Mouse (Mus musculus) hematopoietic stem cell, adult 5-6 weeks (primary cell): ENCODE measurements at regions not wholly inside any gene's neighbourhood (a gene's known extent, or its start where the extent isn't known, plus 50 kb on each side); places are given as distances from the start of the nearest gene placed in this dataset.

Experiments
- ATAC-seq, 2 experiments: fragments of 125-278 bp in 1 of 2; replicated peaks in 1 of 2; 2 replicates each; pipeline ENCODE4 v1.8.0; 2016 to 2017; ENCODE audit warnings: inconsistent platforms in 2 of 2, mild to moderate bottlenecking in 2 of 2, moderate number of reproducible peaks in 2 of 2, low read depth in 1 of 2, moderate TSS enrichment in 1 of 2; ENCODE audit not compliant: low FRiP score in 2 of 2, poor library complexity in 2 of 2, severe bottlenecking in 2 of 2, insufficient read depth in 1 of 2, low TSS enrichment in 1 of 2

DNA sequence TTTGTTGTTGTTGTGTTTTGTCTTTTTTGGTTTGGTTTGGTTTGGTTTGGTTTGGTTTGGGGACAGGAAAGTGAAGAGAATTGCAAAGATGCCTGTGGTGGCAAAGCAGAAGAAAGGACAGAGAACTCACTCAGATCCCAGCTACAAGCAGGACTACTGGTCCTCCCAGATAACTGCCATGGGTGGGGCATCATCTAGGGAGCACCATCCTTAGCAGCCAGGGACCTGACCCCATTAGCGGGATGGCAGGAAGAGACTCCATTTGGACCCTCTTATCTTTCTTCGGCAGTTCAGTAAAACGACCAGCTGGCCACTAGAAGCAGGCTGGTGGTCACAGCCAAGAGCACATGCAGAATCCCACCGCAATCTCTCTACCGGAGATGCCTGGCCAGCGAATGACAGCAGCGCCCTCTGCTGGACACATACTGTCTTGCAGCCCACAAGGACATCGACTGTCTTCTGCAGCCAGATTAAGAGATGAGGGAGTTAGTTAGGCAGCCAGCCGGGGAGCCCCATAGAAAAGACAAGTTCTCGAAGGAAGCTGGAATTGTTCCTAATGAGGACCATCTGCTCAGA is 119.8 kb downstream of the Gm9195 start:
- peak; percentile 65 to 88 for ATAC-seq

DNA sequence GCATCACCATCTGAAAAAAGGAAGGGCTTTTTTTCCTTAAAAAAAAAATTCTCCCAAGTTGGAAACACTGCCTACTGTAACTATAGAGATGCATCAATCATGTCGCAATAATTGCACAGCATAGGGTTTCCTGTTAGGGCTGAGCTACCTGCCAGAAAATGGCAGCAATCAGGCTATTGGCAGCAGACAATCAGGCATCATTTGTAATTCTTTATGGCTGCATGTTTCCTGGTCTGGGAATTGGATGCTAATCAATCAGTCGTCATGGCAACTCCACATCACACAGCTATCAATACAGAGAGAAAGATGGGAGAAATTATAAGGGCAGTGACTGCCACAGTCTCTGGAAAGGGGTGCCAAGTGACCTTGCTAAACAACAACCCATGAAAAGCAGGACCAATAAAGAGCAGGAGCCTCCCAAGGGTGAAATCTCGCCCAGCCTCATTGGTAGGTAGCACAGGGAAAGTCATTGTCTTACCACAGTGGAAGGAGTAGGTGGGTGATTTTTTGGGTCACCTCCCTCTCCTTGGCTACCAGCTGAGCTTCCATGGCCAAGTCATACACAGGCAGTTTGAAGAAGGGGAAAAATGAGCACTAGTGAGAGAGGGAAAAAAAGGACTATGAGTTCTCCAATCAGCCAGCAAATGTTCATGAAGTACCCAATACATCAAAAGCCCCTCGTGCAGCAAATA is 130.7 kb downstream of the Gm9195 start:
- ATAC-seq: no peak

DNA sequence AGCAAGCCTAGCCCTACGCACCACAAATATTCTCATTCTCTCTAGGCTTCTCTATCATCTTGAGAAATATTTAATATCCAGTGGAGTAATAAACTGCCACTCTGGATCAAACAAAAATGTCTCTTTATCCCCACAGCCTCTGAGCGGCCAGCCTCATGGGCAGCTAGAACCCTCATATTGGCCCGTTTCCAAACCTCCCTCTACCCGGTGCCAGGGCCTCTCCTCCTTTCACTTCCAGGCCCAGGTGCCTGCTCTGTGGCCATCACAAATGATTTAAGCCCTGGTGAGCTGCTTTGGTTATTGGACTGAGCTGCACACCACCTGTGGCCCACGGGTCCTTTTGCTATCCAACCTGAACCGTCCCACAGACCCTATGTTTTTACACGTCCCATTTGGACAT is 131.5 kb downstream of the Gm9195 start:
- no peak for ATAC-seq

DNA sequence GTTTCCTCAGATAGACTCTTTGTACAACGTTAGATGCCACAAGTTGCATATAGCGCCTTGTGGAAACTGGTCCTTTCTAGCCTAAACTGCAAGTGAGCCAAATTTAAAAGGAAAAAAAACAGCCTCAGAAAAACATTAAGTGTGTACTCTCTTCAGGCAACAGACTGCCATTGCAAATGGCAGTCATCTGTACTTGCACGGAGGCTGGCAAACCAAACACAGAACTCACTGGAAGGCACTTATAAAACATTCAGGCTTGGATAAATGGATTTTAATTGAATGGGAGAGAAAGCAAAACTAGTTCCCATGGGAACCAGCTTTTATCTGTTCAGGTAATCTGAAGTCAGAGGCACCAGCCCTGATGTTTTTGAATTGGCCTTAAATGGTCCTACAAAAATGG is 133.7 kb downstream of the Gm9195 start:
- no peak for ATAC-seq

DNA sequence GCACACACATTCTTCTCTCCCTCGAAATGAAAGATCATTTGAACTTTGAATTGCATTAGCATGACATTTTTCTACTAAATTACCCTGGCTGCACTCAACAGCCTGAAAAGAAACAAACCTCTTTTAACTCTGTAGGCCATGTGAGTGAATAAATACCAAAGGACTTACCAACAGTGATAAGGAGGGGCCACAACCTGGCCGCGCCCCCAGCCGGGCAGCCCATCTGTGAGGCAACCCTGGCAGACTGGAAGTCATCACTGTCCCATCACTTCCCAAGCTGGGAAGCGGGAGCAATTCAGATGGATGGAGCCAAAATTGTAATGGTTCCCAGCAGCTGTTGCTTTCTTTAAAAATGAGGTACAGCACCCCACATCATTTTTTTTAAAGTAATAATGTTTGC is 149.5 kb downstream of the Gm9195 start:
- no peak for ATAC-seq

DNA sequence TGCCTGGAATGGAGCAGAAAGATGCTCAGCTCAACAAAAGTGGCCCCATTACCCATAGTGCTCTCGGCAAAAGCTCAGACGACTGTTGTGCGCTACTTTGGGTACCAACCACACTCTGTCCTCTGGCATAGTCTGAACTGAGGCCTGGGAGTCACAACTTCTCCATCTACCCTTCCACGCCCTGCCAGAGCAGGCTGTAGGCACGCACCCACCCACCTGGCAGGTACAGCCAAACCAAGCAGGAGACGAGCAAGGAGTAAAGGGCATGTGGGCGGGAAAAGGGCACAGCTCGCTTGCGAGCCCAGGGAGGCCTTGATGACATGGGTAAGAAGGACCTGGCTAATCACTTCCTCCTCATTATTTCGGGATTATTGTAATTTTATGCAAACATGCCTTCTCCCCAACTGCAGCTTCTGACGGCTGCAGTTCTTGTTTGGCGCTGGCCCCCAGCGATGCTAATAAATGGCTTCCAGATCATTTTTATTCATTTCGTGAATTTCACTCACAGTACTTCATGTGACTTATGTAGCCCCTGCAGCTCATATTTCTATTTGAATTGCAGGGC is 150.0 kb downstream of the Gm9195 start:
- no peak for ATAC-seq

DNA sequence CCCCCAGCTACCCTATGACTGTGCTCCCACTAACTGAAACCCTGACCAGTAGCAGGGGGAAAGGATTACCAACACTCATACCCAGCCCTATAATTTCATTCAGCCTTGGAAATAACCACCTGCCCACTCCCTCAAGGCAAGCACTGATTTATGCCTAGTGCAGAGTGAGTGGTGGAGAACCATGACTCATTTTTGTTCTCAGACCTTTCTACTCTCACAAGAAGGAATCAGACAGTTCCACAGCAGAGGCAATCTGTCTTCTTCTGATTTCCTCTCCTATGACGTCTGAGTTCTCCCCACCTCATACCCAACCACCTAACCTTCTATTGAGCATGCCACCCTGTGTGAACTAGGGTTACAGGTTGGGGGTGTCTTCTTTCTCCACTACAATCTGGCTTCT is 153.6 kb downstream of the Gm9195 start:
- ATAC-seq: no peak

DNA sequence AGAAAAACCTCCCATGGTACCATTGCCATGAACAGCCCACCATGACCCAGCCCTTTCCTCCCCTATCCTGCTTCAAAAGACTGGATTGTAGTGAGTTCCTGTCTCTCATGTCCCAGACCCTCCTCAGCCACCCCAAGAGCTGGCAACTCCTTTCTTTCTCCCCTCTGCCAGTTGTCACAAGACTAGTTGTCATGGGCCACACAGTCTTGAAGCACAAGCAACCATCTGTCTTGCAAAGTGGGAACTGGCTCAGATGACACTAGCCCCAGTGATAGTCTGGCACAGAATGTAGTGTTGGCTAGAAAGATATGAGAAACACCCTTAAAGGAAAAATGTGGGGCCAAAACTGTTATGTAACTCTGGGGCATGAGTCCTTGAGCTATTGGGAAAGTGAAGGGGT is 187.8 kb downstream of the Gm9195 start:
- ATAC-seq: no peak

DNA sequence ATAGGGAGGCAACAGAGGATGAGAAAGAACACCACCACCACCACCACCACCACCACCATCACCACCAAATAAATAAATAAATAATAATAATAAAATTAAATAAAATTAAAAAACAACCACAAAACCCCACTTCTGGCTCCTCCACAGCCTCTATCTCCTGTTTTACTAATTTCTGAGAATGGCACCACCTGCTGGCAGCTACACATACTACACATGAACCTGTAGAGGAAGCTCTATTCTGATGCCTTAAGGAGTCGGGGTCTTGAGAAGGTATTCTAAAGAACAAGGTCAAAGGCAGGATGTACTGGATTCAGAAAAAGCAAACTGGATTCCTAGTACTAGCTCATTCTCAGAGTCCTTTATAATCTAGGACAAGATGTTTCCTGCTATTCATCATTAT is 191.6 kb downstream of the Gm9195 start:
- ATAC-seq: no peak

DNA sequence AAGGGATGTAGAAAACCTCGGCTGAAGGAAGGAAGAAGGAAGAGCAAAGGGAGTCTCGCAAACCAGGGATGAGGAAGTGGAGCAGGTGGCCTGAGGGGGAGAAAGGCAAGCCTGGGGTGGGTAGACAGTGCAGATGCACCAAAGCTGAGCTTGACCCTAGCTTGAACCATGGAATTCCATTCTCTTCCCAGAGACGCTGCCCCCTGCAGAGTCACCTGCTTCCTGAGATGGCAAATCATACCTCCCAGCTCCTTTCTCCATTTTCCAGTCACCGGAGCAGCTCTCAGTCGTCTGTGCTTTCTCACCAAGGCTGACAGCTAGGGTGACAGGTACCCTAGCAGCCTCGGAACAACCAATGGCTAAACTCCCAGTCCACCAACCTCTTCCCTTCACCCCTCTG is 197.0 kb downstream of the Gm9195 start:
- ATAC-seq: no peak

DNA sequence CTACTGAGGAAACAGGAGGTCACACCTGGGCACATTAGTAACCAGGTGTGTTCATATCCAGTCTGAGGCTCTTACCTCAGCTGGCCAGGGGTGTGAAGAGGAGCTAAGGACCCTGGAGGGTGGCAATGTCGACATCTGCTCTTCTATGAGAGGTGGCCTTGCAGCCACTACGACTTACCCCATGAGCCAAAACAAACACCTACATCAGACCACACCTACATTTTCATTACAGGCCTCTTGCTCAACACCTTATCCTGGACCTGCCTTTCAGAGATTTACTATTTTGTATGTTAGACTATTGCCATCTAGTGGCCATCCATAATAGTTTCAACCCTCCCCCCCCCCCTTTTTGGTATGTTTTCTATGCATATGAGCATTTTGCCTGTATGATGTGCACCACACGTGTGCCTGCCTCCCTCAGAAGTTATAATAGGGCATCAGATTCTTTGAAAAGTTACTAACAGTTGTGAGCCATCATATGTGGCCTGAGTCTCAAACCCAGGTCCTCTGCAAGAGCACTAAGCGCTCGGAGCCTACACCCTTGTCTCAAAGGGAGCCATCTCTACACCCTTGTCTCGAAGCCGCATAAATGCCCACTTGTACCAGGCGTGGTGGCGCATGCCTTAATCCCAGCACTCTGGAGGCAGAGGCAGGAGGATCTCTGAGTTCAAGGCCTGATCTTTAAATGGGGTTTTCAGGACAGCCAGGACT is 197.8 kb downstream of the Gm9195 start:
- 0 out of 4 replicates have a peak, but pooled peaks of 1 of the 2 experiments have one; percentile 42 for ATAC-seq

DNA sequence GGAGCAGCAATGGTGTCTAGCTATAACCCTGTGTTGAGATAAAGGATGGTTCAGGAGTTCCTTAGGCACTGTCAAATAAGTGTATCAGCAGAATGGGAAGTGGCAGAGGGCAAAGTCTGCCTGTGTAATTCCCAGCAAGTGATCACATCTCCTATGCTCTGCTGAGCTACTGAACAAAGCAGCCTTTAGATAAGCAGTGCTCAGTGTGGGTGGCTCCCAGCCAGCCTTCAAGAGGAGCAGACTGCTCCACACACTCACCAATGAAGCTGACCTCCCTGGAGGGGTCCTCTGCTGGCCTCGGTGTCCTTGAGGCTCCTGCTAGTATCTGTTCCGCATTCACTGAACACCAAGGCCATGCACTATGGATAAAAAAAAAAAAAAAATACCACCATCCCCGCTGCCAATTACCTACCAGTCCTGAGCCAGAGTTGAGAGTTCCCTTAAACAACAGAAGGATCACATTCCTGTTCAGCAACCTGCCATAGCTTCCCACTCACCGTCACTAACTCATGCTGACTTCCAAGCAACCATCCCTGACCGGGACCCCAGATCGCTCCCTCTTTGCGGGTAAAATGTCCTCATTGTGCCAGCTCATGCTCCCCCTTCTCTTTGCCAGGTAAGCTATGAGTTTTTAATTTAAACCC is 198.9 kb downstream of the Gm9195 start:
- no peak for ATAC-seq

DNA sequence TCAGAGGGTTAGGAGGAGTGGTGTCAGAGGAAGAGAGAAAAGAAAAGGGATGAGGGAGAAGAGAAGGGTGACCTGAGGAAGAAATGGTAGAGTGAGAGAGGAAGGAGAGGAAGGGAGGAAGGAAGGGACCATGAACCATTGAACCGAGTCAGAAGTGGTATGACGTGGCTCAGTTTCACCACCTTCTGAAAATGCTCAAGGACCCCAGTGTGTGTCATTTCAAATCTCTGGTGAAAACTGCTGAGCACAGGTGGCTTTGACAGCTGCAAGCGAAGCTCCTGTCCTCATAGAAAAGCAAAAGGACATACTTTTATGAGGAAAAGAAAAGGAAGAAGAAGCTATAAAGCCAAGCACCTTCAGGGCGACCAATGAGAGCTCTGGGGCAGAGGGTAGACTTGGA is 214.3 kb downstream of the Gm9195 start:
- ATAC-seq: no peak

DNA sequence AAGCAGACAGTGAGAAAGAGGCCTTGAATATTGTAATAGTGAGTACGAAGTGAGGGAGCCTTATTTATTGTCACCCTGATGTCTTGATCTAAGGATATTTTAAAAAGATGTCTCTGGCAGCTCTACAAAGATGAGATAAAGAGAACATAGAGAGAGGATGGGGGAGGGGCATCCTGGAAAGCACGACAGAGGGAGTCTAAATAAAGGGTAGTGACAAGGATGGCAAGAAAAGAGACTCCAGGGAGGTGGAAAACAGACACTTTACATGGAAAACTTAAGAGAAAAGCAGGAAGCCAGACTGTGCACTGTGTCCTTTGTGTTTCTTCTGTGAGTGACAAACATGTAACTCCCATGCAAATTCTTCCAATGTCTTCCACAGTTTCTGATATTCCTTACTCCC is 232.4 kb downstream of the Gm9195 start:
- ATAC-seq: no peak

DNA sequence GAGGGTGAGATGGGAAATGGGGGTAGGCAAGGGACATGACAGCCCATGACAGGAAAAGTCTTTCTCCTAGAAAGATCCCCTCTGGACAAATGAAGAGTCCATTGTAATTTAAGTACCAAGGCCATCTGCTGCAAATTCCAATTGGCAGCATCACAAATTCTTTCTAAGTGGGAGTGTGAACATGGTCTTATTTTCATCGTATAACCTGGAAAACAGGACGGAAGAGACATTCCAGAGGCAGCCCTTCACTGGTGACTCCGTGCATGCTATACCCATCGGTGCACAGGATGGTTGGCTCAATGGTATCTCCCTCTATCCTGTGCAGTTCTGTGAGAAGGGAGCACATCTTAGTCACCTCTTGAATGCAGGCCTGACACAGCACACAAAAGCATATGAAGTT is 249.8 kb downstream of the Gm9195 start:
- no peak for ATAC-seq

DNA sequence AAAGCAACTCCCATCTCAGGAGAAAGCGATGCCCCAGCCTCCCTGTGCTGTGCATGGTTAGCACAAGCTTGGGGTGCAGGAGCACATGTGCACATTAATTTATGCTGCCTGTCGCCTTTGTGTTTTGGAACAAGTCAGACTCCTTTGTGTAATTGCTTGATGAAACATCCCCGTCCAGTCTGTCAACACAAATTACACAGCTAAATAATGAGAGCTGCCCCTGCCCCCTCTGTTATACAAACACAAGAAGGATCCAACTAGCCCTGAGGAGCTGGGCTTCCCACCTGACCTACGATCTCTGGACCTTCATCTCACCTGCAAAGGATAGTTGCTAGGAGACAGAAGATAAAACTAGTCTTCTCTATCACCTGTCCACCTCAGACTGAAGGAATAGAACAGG is 251.4 kb downstream of the Gm9195 start:
- no peak for ATAC-seq

DNA sequence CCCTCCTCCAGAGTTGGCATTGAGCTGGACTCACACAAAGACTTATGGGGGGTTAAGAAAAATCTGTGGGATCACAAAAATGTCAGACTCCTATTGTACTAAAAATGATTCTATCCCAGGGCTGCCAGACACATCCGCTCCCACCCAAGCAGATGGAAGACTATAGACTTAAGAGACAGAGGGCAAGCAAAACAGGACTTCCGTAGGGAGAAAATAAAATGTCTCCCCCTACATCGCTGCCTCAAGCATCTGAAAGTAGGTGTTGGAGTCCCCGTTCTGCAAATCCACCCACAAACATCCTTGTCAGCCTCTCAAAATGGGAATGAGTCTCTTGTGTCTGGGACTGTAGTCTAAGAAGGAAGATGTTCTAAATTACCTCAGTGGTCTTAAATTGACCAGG is 253.3 kb downstream of the Gm9195 start:
- no peak for ATAC-seq
